Mouse (Mus musculus) heart, adult 2 months (tissue): ENCODE results near the gene Gal3st1.

ENCODE experiments used
- CTCF ChIP-seq: fragments of 200-600 bp; IDR thresholded peaks from 2 replicates; pipeline ENCODE4 v1.8.1; 2022; ENCODE audit warnings: antibody characterized with exemption, mild to moderate bottlenecking, moderate library complexity
- EP300 ChIP-seq: fragments of 200-500 bp; IDR thresholded peaks from 2 replicates; pipeline ENCODE4 v1.6.1; 2011; ENCODE audit warnings: low read depth, low read length, control low read depth; ENCODE audit not compliant: insufficient read depth
- POLR2A ChIP-seq: fragments of 200-500 bp; IDR thresholded peaks from 2 replicates; pipeline ENCODE4 v1.6.1; 2011; ENCODE audit warnings: mild to moderate bottlenecking, low read depth, low read length, control low read depth; ENCODE audit not compliant: insufficient read depth

DNA sequence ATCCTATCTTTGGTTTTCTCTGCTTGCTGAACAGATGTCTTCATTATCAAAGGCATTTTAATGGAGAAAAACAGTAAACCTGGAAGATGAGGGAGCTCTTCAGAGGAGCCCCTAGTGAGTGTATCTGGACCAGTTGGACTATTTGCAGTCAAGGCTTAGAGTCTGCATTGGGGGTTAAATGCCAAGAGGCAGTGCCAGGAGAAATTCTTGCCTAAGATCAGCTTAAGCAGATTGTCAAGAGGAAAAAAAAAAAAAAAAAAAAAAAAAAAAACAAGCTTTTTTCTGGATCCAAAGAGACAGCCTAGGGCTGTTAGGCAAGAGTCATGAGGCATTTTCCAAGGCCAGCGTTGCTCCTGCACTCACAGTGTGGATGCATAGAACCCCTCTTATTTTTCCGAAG, 64.3 kb downstream of the Gal3st1 start:
- TF ChIP-seq POLR2A = no peak
- TF ChIP-seq CTCF = no peak
- no peak for TF ChIP-seq EP300
